Mouse (Mus musculus): ENCODE results near the gene Olfr822. TPM values are rescaled to one million over a fixed set of nuclear protein-coding genes. Genes with fewer than 3 reads are reported as not detected.
"Not testable (repeated sequence)": the region's sequence is repeated elsewhere in the genome, so short reads cannot be mapped to it uniquely, and the experiment has no call there.

Gene Olfr822
- not detected in 2 replicates for polyA plus RNA-seq (2015; fragmentation: Nextera tagmentation; extraction: Ambion mirVana)

DNA sequence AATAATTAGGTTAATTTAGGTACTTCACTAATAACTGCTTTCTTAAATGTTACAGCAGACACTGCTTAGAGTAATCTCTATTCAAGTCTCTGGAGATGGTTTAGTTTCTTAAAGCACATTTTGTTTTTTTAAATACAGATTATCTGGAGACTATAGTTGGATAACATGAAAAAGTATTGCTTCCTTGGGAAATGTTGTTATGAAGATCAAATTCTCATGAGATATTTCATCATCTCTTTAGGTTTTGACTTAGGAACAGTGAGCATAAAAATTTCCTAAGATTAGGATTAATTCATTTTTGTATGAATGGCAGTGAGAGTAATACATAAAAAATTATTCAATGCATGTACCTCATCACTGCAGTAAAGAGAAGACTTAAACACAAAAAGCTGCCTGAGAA is at the start of gene Olfr822:
Gene Olfr822, plus strand, starts transcription at position 301 of the 400 bp plus-strand sequence.
- no peaks in the 10 kb centered on the region for H3K27me3 ChIP-seq (replicated peaks; ENCODE audit: control insufficient read depth, insufficient read depth, low read length)
- H3K4me2 ChIP-seq (ENCODE audit: low read length), result no peak within 1 kb of the TSS
- ATAC-seq, result no peak
- H3K36me3 ChIP-seq (ENCODE audit: control insufficient read depth, insufficient read depth), result no peaks in the 10 kb centered on the region
- H3K4me1 ChIP-seq (replicated peaks; ENCODE audit: control insufficient read depth, insufficient read depth, low read length), result no peaks in the 10 kb centered on the region
- no peaks in the 10 kb centered on the region for H3K9me3 ChIP-seq (ENCODE audit: control insufficient read depth, low read length)
- no peak within 1 kb of the TSS for H3K27ac ChIP-seq (ENCODE audit: low read length)
- no peak within 1 kb of the TSS for H3K9ac ChIP-seq (replicated peaks; ENCODE audit: low read depth, low read length)
- H3K4me3 ChIP-seq (replicated peaks; ENCODE audit: low read length), result no peak within 1 kb of the TSS

DNA sequence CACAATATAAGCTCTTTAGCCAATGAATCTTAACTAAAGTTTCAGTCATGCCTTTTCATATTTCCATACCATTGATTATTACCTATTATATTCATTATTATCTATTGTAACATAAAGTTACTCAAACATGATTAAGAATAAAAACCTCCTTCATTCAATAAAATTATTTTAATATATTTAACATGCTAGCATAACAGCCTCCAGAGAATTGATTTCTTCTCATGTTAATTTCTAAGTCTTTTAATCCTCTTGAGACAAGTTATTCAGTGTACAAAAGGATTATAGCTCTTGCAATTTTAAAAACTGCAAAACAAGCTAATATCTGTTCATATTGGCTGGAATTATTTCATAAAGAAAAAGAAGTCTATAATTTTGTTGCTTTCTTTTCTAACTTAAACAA is 41.0 kb upstream of the Olfr822 start, which contains the start of gene Olfr821:
Gene Olfr821, plus strand, starts transcription at position 301 of the 400 bp plus-strand sequence.
- Histone ChIP-seq H3K27ac (ENCODE audit: low read length) (no peak within 1 kb of the TSS), H3K4me3 (replicated peaks; ENCODE audit: low read length) (no peak within 1 kb of the TSS), H3K27me3 (replicated peaks; ENCODE audit: control insufficient read depth, insufficient read depth, low read length) (no peaks in the 10 kb centered on the region), H3K9ac (replicated peaks; ENCODE audit: low read depth, low read length) (no peak within 1 kb of the TSS), H3K36me3 (ENCODE audit: control insufficient read depth, insufficient read depth) (no peaks in the 10 kb centered on the region), H3K9me3 (ENCODE audit: control insufficient read depth, low read length) (no peaks in the 10 kb centered on the region), H3K4me1 (replicated peaks; ENCODE audit: control insufficient read depth, insufficient read depth, low read length) (no peaks in the 10 kb centered on the region), H3K4me2 (ENCODE audit: low read length) (no peak within 1 kb of the TSS)
- ATAC-seq, result no peak

DNA sequence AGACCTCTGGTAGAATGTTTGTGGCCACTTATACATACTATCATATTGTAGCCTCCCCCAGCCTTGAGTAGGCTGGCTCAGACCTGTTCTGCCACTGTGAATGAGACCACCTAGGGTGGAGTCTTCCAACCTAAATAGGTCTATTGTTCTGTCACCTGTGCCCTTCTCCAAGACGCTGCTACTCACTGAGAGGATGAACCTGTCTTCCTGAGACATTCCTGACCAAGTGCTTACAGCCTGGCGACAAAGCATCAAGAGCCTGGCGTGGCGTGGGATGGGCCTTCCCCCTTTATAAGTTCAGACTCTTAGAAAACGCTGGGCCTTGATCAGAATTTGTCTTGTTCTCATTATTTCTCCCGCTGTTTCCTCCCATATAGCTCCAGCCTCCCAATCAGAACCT is 33.9 kb upstream of the Olfr822 start:
- Histone ChIP-seq H3K27me3 (replicated peaks; ENCODE audit: control insufficient read depth, insufficient read depth, low read length) (no peaks in the 10 kb centered on the region), H3K4me3 (replicated peaks; ENCODE audit: low read length) (no peak overlapping the region), H3K9me3 (ENCODE audit: control insufficient read depth, low read length) (no peaks in the 10 kb centered on the region), H3K9ac (replicated peaks; ENCODE audit: low read depth, low read length) (no peak overlapping the region), H3K4me2 (ENCODE audit: low read length) (no peak overlapping the region), H3K27ac (ENCODE audit: low read length) (no peak overlapping the region), H3K4me1 (replicated peaks; ENCODE audit: control insufficient read depth, insufficient read depth, low read length) (no peaks in the 10 kb centered on the region), H3K36me3 (ENCODE audit: control insufficient read depth, insufficient read depth) (no peaks in the 10 kb centered on the region)
- no peak for ATAC-seq
- WGBS, result 60% methylated on average over 6 of the region's 6 CpGs

DNA sequence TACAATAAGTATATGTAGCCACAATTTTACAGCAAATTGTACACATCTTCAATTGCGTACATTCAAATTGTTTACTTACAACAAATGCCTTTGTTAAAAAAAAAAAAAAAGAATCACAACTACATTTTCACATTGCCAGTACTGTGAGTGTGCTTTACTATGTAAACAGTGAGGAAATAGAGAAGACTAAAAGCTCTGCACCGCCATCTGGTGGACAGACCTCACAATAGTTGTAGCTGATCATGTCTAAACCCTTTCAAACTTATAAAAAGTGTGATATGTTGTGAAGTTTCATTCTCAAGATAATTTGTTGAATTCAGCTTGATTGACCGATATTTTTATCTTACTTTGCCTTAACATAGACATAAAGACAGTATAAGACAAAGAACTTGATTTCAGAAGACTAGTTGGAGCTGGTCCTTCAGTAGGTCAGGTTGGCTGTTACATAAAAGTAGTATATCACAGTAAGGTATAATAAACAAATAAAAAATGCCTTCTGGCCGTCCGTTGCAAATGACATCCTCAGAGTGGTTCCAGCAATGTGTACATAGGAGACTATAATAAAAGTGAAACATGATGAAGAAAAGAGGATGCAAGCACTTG is 21.9 kb downstream of the Olfr822 start:
- peak; percentile 78 for ATAC-seq
- H3K9me3 ChIP-seq (ENCODE audit: control insufficient read depth, low read length), result no peaks in the 10 kb centered on the region
- no peaks in the 10 kb centered on the region for H3K27me3 ChIP-seq (replicated peaks; ENCODE audit: control insufficient read depth, insufficient read depth, low read length)
- no peaks in the 10 kb centered on the region for H3K4me1 ChIP-seq (replicated peaks; ENCODE audit: control insufficient read depth, insufficient read depth, low read length)
- H3K9ac ChIP-seq (replicated peaks; ENCODE audit: low read depth, low read length), result no peak overlapping the region
- H3K4me3 ChIP-seq (replicated peaks; ENCODE audit: low read length), result no peak overlapping the region
- H3K4me2 ChIP-seq (ENCODE audit: low read length), result no peak overlapping the region
- no peaks in the 10 kb centered on the region for H3K36me3 ChIP-seq (ENCODE audit: control insufficient read depth, insufficient read depth)
- WGBS, result 26% methylated on average over 5 of the region's 5 CpGs
- H3K27ac ChIP-seq (ENCODE audit: low read length), result no peak overlapping the region

DNA sequence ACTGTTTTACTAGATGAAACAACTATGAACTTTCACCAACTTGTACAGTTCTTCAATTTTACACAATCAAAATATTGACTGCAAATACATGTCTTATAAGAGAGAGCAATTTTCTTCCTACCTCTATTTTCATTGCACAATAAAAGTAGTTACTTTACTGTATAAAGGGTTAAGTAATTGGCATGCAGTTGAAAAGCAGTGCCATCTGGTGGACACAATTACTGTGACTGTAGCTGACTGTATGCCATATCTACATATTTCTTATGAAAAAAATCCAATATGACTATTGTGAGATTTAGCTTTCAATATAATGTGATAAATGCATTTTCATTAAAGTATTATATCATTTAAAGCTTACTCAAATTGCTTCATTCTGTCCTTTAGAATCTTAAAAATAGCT is 25.1 kb downstream of the Olfr822 start:
- H3K4me1 ChIP-seq (replicated peaks; ENCODE audit: control insufficient read depth, insufficient read depth, low read length), result no peaks in the 10 kb centered on the region
- no peak overlapping the region for H3K9ac ChIP-seq (replicated peaks; ENCODE audit: low read depth, low read length)
- no peaks in the 10 kb centered on the region for H3K9me3 ChIP-seq (ENCODE audit: control insufficient read depth, low read length)
- no peak for ATAC-seq
- H3K4me3 ChIP-seq (replicated peaks; ENCODE audit: low read length), result no peak overlapping the region
- H3K36me3 ChIP-seq (ENCODE audit: control insufficient read depth, insufficient read depth), result no peaks in the 10 kb centered on the region
- H3K27ac ChIP-seq (ENCODE audit: low read length), result no peak overlapping the region
- H3K27me3 ChIP-seq (replicated peaks; ENCODE audit: control insufficient read depth, insufficient read depth, low read length), result no peaks in the 10 kb centered on the region
- H3K4me2 ChIP-seq (ENCODE audit: low read length), result no peak overlapping the region

DNA sequence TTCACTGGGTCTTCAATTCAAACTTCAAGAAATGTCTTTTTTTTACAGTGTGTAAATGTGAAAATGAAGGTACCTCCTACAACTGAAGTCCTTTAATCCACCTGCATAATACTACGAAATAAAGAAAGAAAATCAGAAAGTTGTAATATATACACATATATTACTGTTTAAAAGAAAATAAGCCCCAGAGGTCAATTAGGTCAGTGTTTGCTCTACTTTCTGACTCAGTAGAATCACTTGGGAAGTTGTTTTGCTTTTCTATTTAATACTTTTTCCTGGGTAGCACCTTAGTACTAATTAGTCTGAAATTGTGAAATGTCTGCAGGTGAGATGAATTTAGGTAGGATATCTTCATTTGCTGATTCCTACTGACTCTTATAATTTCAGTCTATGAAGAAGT is 44.3 kb downstream of the Olfr822 start, which contains the start of gene Olfr823:
Gene Olfr823, minus strand, starts transcription at position 101 of the 400 bp plus-strand sequence.
- H3K4me1 ChIP-seq (replicated peaks; ENCODE audit: control insufficient read depth, insufficient read depth, low read length); H3K27ac ChIP-seq (ENCODE audit: low read length); ATAC-seq; H3K36me3 ChIP-seq (ENCODE audit: control insufficient read depth, insufficient read depth); H3K27me3 ChIP-seq (replicated peaks; ENCODE audit: control insufficient read depth, insufficient read depth, low read length); H3K4me2 ChIP-seq (ENCODE audit: low read length); H3K9ac ChIP-seq (replicated peaks; ENCODE audit: low read depth, low read length); H3K4me3 ChIP-seq (replicated peaks; ENCODE audit: low read length); H3K9me3 ChIP-seq (ENCODE audit: control insufficient read depth, low read length): not testable (repeated sequence)
- WGBS, result 100% methylated on average over 1 of the region's 1 CpGs

DNA sequence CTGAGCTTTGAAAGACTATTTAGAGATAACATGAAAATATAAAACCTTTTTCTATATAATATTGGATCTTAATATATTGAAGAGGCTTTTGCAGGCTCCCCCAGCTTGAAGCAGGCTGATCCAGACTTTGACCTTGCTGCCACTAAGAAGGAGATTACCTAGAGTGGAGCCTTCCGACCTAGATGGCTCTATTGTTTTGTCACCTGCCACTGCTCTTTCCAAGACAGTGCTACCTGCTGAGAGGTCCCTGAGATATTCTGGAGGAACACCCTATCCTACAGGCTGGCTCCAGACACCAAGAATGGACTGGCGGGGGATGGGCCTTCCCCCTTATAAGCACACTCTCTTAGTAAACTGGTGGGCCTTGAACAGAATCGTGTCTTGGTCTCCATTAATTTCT is 45.0 kb downstream of the Olfr822 start:
- WGBS, result 59% methylated on average over 3 of the region's 3 CpGs
- not testable (repeated sequence) for H3K9ac ChIP-seq (replicated peaks; ENCODE audit: low read depth, low read length)

More for the DNA sequence above, 45.0 kb downstream of the Olfr822 start:
- not testable (repeated sequence) for ATAC-seq; H3K4me3 ChIP-seq (replicated peaks; ENCODE audit: low read length); H3K4me1 ChIP-seq (replicated peaks; ENCODE audit: control insufficient read depth, insufficient read depth, low read length); H3K27ac ChIP-seq (ENCODE audit: low read length); H3K9me3 ChIP-seq (ENCODE audit: control insufficient read depth, low read length); H3K27me3 ChIP-seq (replicated peaks; ENCODE audit: control insufficient read depth, insufficient read depth, low read length); H3K4me2 ChIP-seq (ENCODE audit: low read length); H3K36me3 ChIP-seq (ENCODE audit: control insufficient read depth, insufficient read depth)

Other genes starting within 250 kb of the Olfr822 start
- not detected in 2 replicates for gene Olfr812, start 225.1 kb upstream of the Olfr822 start, polyA plus RNA-seq (2015; fragmentation: Nextera tagmentation; extraction: Ambion mirVana)
- not detected in 2 replicates for gene Olfr813, start 215.8 kb upstream of the Olfr822 start, polyA plus RNA-seq (2015; fragmentation: Nextera tagmentation; extraction: Ambion mirVana)
- gene Olfr814, start 191.4 kb upstream of the Olfr822 start, polyA plus RNA-seq (2015; fragmentation: Nextera tagmentation; extraction: Ambion mirVana), result not detected in 2 replicates
- not detected in 2 replicates for gene Olfr815, start 165.3 kb upstream of the Olfr822 start, polyA plus RNA-seq (2015; fragmentation: Nextera tagmentation; extraction: Ambion mirVana)
- gene Olfr816, start 155.6 kb upstream of the Olfr822 start, polyA plus RNA-seq (2015; fragmentation: Nextera tagmentation; extraction: Ambion mirVana), result not detected in 2 replicates
- gene Olfr818, start 122.1 kb upstream of the Olfr822 start, polyA plus RNA-seq (2015; fragmentation: Nextera tagmentation; extraction: Ambion mirVana), result not detected in 2 replicates
- gene Olfr819, start 103.9 kb upstream of the Olfr822 start, polyA plus RNA-seq (2015; fragmentation: Nextera tagmentation; extraction: Ambion mirVana), result not detected in 2 replicates
- gene Olfr247, start 95.1 kb upstream of the Olfr822 start, polyA plus RNA-seq (2015; fragmentation: Nextera tagmentation; extraction: Ambion mirVana), result not detected in 2 replicates
- not detected in 2 replicates for gene Gm10310, start 86.1 kb upstream of the Olfr822 start, polyA plus RNA-seq (2015; fragmentation: Nextera tagmentation; extraction: Ambion mirVana)
- gene Olfr820, start 58.6 kb upstream of the Olfr822 start, polyA plus RNA-seq (2015; fragmentation: Nextera tagmentation; extraction: Ambion mirVana), result not detected in 2 replicates
- gene Olfr821, start 40.9 kb upstream of the Olfr822 start, polyA plus RNA-seq (2015; fragmentation: Nextera tagmentation; extraction: Ambion mirVana), result not detected in 2 replicates
- gene Olfr823, start 44.2 kb downstream of the Olfr822 start, polyA plus RNA-seq (2015; fragmentation: Nextera tagmentation; extraction: Ambion mirVana), result not detected in 2 replicates
- not detected in 2 replicates for gene Olfr824, start 58.8 kb downstream of the Olfr822 start, polyA plus RNA-seq (2015; fragmentation: Nextera tagmentation; extraction: Ambion mirVana)
- gene Olfr825, start 95.6 kb downstream of the Olfr822 start, polyA plus RNA-seq (2015; fragmentation: Nextera tagmentation; extraction: Ambion mirVana), result not detected in 2 replicates
- not detected in 2 replicates for gene Olfr826, start 113.0 kb downstream of the Olfr822 start, polyA plus RNA-seq (2015; fragmentation: Nextera tagmentation; extraction: Ambion mirVana)
- not detected in 2 replicates for gene Olfr827, start 143.2 kb downstream of the Olfr822 start, polyA plus RNA-seq (2015; fragmentation: Nextera tagmentation; extraction: Ambion mirVana)
- 4.2 and 5.4 TPM in 2 replicates for gene Neurod4, start 209.0 kb downstream of the Olfr822 start, polyA plus RNA-seq (2015; fragmentation: Nextera tagmentation; extraction: Ambion mirVana)